Mouse (Mus musculus) hindbrain, embryonic 14.5 days (tissue): ENCODE data around the gene Bmf. TPM values are rescaled to one million over a fixed set of nuclear protein-coding genes. Genes with fewer than 3 reads are reported as not detected.

ENCODE experiments used
- ATAC-seq: fragments of 200-750 bp; cut with Nextera tagmentation; 2 replicates; pipeline ENCODE4 v1.8.0; 2017; ENCODE audit warnings: moderate number of reproducible peaks, mild to moderate bottlenecking, moderate TSS enrichment, moderate library complexity; ENCODE audit not compliant: low FRiP score
- DNase-seq: peaks from one replicate; pipeline ENCODE4 v3.0.0-alpha.2; 2015; ENCODE audit warnings: low spot score
- H3K27ac ChIP-seq: fragments of 300-500 bp; sonication (generic); 2 replicates; pipeline ENCODE4 v1.5.1; 2014; ENCODE audit warnings: mild to moderate bottlenecking, moderate library complexity
- H3K27me3 ChIP-seq: fragments of 300-500 bp; sonication (generic); 2 replicates; pipeline ENCODE4 v1.6.1; 2014; ENCODE audit warnings: mild to moderate bottlenecking, low read length, mixed read lengths; ENCODE audit not compliant: control insufficient read depth, insufficient read depth
- H3K36me3 ChIP-seq: fragments of 300-500 bp; sonication (generic); replicated peaks from 2 replicates; pipeline ENCODE4 v1.6.1; 2014; ENCODE audit not compliant: control insufficient read depth, insufficient read depth
- H3K4me1 ChIP-seq: fragments of 300-500 bp; sonication (generic); replicated peaks from 2 replicates; pipeline ENCODE4 v1.6.1; 2014; ENCODE audit warnings: antibody characterized with exemption, low read length, mixed read lengths; ENCODE audit not compliant: control insufficient read depth, insufficient read depth
- H3K4me2 ChIP-seq: fragments of 300-500 bp; sonication (generic); replicated peaks from 2 replicates; pipeline ENCODE4 v1.6.1; 2014; ENCODE audit warnings: mild to moderate bottlenecking, moderate library complexity
- H3K4me3 ChIP-seq: fragments of 300-500 bp; sonication (generic); replicated peaks from 2 replicates; pipeline ENCODE4 v1.5.1; 2014; ENCODE audit warnings: mild to moderate bottlenecking, low read length
- H3K9ac ChIP-seq: fragments of 300-500 bp; sonication (generic); 2 replicates; pipeline ENCODE4 v1.6.1; 2014
- H3K9me3 ChIP-seq: fragments of 300-500 bp; sonication (generic); 2 replicates; pipeline ENCODE4 v1.6.1; 2016; ENCODE audit warnings: low read length; ENCODE audit not compliant: control insufficient read depth
- WGBS: fragments of 180-500 bp; shearing (Covaris S2); extraction: QIAGEN DNeasy Blood & Tissue Kit; methylation state at CpG from one replicate; pipeline ENCODE4 v1.1.7; 2014; 5-methylcytosine and 5-hydroxymethylcytosine counted together
- polyA plus RNA-seq: library from polyadenylated mRNA; unstranded; fragments of >200 nt; fragmentation: Nextera tagmentation; extraction: Ambion mirVana; gene quantifications from 2 replicates; pipeline ENCODE4 v1.2.1, GENCODE M21; 2014

The Bmf gene
- polyA plus RNA-seq, 1 experiment from 2014 or later, result 3.3 TPM

- no peaks in the 10 kb centered on the region for H3K27me3 ChIP-seq
- H3K36me3 ChIP-seq, result 0 out of 2 replicates have a peak, but pooled peaks cover 3% of the 10 kb centered on the region
- DNase-seq, result no peak
- peaks cover 18% of the 10 kb centered on the region; the same call in 1 of the 2 replicates for H3K4me1 ChIP-seq
- no peak overlapping the region for H3K4me2 ChIP-seq
- WGBS, result 71% methylated on average over 8 of the region's 8 CpGs
- no peak for ATAC-seq
- H3K4me3 ChIP-seq, result no peak overlapping the region
- H3K9ac ChIP-seq, result no peak overlapping the region
- H3K27ac ChIP-seq, result no peak overlapping the region
- H3K9me3 ChIP-seq, result no peaks in the 10 kb centered on the region
These were observed 10.4 kb downstream of the Bmf start for GRCm38 (mm10) chr2:118539040-118539439.

GRCm38 (mm10) chr2:118537226-118537625 lies 12.3 kb downstream of the Bmf start:
- no peak overlapping the region for H3K9ac ChIP-seq
- no peaks in the 10 kb centered on the region for H3K9me3 ChIP-seq
- no peak for DNase-seq
- H3K27ac ChIP-seq, result no peak overlapping the region
- 0 out of 2 replicates have a peak, but pooled peaks cover 3% of the 10 kb centered on the region for H3K36me3 ChIP-seq
- ATAC-seq, result no peak
- H3K4me2 ChIP-seq, result no peak overlapping the region
- 56% methylated on average over 4 of the region's 4 CpGs for WGBS
- peaks cover 26% of the 10 kb centered on the region for H3K4me1 ChIP-seq
- H3K4me3 ChIP-seq, result no peak overlapping the region
- H3K27me3 ChIP-seq, result no peaks in the 10 kb centered on the region

GRCm38 (mm10) chr2:118536553-118536952 lies 12.9 kb downstream of the Bmf start:
- Histone ChIP-seq H3K36me3 (0 out of 2 replicates have a peak, but pooled peaks cover 5% of the 10 kb centered on the region), H3K9ac (no peak overlapping the region), H3K4me2 (no peak overlapping the region), H3K4me1 (peaks cover 33% of the 10 kb centered on the region), H3K4me3 (no peak overlapping the region), H3K27ac (no peak overlapping the region), H3K9me3 (no peaks in the 10 kb centered on the region), H3K27me3 (no peaks in the 10 kb centered on the region)
- DNase-seq (no peak), ATAC-seq (no peak)
- 59% methylated on average over 8 of the region's 8 CpGs for WGBS

DNA sequence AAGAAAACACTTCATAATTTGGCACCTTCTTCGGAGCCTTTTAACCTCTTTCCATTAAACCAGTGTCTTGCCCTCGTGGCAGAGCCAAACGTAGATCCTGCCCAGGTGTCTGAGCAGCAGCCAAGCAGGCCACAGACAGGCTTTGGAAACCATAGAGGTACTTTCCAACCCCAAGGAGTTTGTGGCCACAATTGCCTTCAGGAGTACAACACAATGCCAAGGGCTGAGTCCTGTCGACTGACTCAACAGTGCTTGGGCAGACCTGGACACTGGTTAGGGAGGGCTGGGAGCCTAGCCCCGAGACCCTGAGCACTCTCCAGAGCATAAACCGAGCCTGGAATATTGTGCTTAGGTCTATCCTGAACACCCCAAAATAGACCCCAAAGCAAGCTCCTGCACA lies 13.4 kb downstream of the Bmf start:
- no peak for ATAC-seq
- Histone ChIP-seq H3K9ac (no peak overlapping the region), H3K9me3 (no peaks in the 10 kb centered on the region), H3K4me2 (no peak overlapping the region), H3K27me3 (no peaks in the 10 kb centered on the region), H3K27ac (no peak overlapping the region), H3K4me1 (peaks cover 37% of the 10 kb centered on the region), H3K4me3 (no peak overlapping the region), H3K36me3 (0 out of 2 replicates have a peak, but pooled peaks cover 6% of the 10 kb centered on the region)
- WGBS, result 78% methylated on average over 6 of the region's 6 CpGs
- no peak for DNase-seq

- H3K36me3 ChIP-seq, result 0 out of 2 replicates have a peak, but pooled peaks cover 6% of the 10 kb centered on the region
- H3K27ac ChIP-seq, result 0 out of 2 replicates have a peak overlapping the region, but pooled peaks have one; percentile 74
- ATAC-seq (no peak), DNase-seq (no peak)
- no peaks in the 10 kb centered on the region for H3K9me3 ChIP-seq
- WGBS, result 58% methylated on average over 6 of the region's 6 CpGs
- H3K9ac ChIP-seq, result no peak overlapping the region
- peaks cover 44% of the 10 kb centered on the region for H3K4me1 ChIP-seq
- no peak overlapping the region for H3K4me2 ChIP-seq
- no peak overlapping the region for H3K4me3 ChIP-seq
- H3K27me3 ChIP-seq, result no peaks in the 10 kb centered on the region
These were observed 15.5 kb downstream of the Bmf start for GRCm38 (mm10) chr2:118533969-118534368.

DNA sequence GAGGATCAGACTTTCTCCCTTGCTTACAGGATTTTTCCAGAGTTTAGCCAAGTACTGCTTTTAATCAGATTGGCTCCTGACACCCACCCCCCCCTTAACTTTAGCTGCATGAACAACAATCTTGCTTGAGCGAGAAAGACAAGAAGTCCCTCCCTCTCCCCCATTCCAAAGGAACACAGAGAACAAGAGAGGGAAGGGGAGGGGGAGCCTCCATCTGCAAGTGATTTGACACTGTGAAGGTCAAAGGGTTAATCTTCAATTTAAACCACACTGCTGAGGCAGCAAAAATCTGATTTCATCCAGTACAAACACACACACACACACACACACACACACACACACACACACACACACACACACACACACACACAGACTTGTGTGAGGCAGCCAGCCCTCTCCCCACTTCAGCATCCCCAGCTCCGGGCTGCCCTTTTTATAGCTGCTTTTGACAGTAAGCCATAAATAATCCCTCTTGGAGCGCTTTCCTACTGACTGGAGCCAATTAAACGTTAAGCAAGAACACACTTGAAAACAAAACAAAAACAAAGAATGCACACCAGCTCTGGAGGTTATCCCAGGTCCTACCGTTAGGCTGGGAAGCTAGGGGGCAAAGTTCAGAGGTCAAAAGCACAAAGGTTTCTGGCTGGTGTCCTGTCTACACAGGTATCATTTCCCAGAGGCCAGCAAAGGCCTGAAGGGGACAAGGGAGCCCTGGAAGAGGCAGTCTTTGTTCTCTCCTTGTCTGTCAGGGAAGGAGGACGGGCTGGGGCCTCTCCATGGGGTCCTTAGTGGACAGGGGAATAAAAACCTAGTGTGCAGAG lies 16.4 kb downstream of the Bmf start:
- Histone ChIP-seq H3K36me3 (0 out of 2 replicates have a peak, but pooled peaks cover 3% of the 10 kb centered on the region), H3K4me3 (no peak overlapping the region), H3K27ac (peak overlapping the region; percentile 74), H3K4me1 (peaks cover 44% of the 10 kb centered on the region), H3K9ac (peak overlapping the region; percentile 40; the same call in 1 of the 2 replicates), H3K27me3 (no peaks in the 10 kb centered on the region), H3K9me3 (no peaks in the 10 kb centered on the region), H3K4me2 (no peak overlapping the region)
- peak; percentile 66 for DNase-seq
- ATAC-seq, result peak; percentile 61
- 10% methylated on average over 6 of the region's 6 CpGs for WGBS

- Histone ChIP-seq H3K4me3 (no peak overlapping the region), H3K27me3 (no peaks in the 10 kb centered on the region), H3K4me1 (peaks cover 44% of the 10 kb centered on the region), H3K4me2 (no peak overlapping the region), H3K27ac (peak overlapping the region; percentile 74), H3K9me3 (no peaks in the 10 kb centered on the region), H3K36me3 (0 out of 2 replicates have a peak, but pooled peaks cover 3% of the 10 kb centered on the region), H3K9ac (peak overlapping the region; percentile 40; the same call in 1 of the 2 replicates)
- 0 out of 2 replicates have a peak, but pooled peaks have one; percentile 3 for ATAC-seq
- DNase-seq, result no peak
- 30% methylated on average over 10 of the region's 10 CpGs for WGBS
These were observed 17.1 kb downstream of the Bmf start for GRCm38 (mm10) chr2:118532401-118532800.

DNA sequence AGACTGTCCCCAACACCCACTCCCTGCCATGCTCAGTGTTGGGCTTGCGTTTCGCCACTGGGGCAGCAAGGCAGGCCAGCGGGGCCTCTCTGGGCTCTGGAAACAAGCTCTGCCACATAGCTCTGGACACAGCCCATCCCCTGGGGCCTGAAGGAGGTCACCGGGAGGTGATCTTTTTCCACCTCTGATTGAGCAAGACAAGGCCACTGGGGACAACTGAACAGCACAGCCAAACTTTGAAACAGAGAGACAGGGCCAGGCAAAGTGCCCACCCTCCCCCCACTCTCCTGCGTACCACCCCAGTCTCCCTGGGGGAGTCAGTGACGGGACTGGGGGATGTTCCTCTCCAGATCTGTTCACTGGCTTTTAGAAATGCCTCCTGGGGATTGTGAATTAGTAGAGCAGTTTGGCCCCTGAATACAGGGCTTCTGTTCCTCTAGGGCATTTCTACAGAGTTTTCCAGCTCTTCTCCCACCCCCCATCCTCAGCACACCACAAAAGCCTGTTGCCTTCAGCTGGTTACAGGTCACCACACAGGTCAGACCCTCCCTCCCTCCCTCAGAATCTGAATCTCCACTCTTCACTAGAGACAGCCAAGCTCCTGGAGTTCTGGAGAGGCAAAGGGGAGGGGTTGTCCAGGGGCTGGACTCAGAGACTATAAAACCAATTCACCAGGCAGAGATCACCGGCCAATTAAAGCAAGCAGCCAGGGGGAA lies 19.9 kb downstream of the Bmf start:
- Histone ChIP-seq H3K4me2 (no peak overlapping the region), H3K27me3 (no peaks in the 10 kb centered on the region), H3K27ac (no peak overlapping the region), H3K4me1 (peaks cover 40% of the 10 kb centered on the region), H3K9me3 (no peaks in the 10 kb centered on the region), H3K9ac (no peak overlapping the region), H3K4me3 (no peak overlapping the region), H3K36me3 (0 out of 2 replicates have a peak, but pooled peaks cover 3% of the 10 kb centered on the region)
- DNase-seq (no peak), ATAC-seq (peak; percentile 16; the same call in 1 of the 2 replicates)
- WGBS, result 3% methylated on average over 7 of the region's 7 CpGs

DNA sequence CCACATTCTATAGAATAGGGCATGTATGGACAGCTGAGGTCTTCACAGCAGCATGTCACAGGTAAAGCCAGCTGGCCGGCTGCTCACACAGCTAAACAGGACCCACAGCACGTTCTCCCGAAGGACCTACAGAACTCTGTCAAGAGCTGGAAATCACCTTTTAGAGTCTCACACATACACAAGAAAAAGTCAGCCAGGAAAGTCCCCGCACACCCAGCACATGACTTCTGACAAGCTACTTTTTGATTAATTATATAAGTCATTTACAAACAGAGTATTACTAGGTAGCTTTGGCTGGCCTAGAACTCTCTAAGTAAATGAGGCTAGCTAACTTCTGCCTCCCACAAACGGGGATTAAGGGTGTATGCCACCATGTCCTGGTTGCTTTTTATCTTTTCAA lies 22.9 kb downstream of the Bmf start:
- no peak overlapping the region for H3K4me2 ChIP-seq
- 0 out of 2 replicates have a peak, but pooled peaks cover under 1% of the 10 kb centered on the region for H3K36me3 ChIP-seq
- ATAC-seq (no peak), DNase-seq (no peak)
- no peak overlapping the region for H3K27ac ChIP-seq
- 91% methylated on average over 5 of the region's 5 CpGs for WGBS
- no peaks in the 10 kb centered on the region for H3K27me3 ChIP-seq
- H3K4me3 ChIP-seq, result no peak overlapping the region
- H3K4me1 ChIP-seq, result peaks cover 17% of the 10 kb centered on the region; the same call in 1 of the 2 replicates
- no peak overlapping the region for H3K9ac ChIP-seq
- H3K9me3 ChIP-seq, result no peaks in the 10 kb centered on the region
